In the genomic region with DNA sequence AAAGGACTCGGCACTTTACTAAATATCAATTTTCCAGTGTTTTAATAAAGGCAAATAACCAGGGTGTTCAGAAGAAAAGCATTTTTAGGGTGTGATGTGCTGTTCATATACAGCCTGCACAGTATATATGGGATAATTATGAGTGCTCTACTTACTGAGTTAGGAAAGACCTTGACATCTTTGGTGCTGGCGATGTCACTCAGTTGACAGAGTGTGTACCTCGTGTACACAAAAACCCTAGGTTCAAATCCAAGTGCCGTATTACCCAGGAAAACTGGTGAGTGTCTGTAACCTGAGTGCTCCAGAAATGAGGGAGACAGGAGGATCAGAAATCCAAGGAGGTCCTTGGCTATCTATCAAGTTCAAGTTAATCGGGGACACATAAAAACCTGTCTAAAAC, we compare ENCODE assay signal across 10 mouse cellular contexts.
DNase-seq lines count a peak whose midpoint lies in the region; ATAC-seq lines count a peak whose summit lies in the region.
"Had no signal": no experiment of that assay in that cellular context is flagged by ENCODE, and none has a peak within 500 bp of the region (broad histone marks: within the 10 kb centered on the region; RNA-seq: fewer than 3 reads in every experiment).

No protein-coding gene starts in this region.

- peak overlapping the region; percentile 20 for H3K4me2 ChIP-seq in heart, embryonic 15.5 days
- peak overlapping the region; percentile 31 for H3K4me2 ChIP-seq in embryonic facial prominence, embryonic 14.5 days (ENCODE audit: low read depth, low read length)
- peak overlapping the region; percentile 43 for H3K4me2 ChIP-seq in hindbrain, embryonic 15.5 days

- H3K36me3 ChIP-seq in heart, embryonic 15.5 days: no peaks in the 10 kb centered on the region
- H3K36me3 ChIP-seq in embryonic facial prominence, embryonic 14.5 days (ENCODE audit: control insufficient read depth, insufficient read depth, low read length): no peaks in the 10 kb centered on the region
- H3K36me3 ChIP-seq in hindbrain, embryonic 15.5 days: no peaks in the 10 kb centered on the region
- H3K36me3 ChIP-seq in midbrain, embryonic 10.5 days: no peaks in the 10 kb centered on the region

- H3K27ac ChIP-seq in heart, embryonic 15.5 days: no peak overlapping the region
- no peak overlapping the region for H3K27ac ChIP-seq in embryonic facial prominence, embryonic 14.5 days (replicated peaks; ENCODE audit: low read depth, low read length)
- H3K27ac ChIP-seq in hindbrain, embryonic 15.5 days (replicated peaks): no peak overlapping the region
- H3K27ac ChIP-seq in midbrain, embryonic 10.5 days (replicated peaks): no peak overlapping the region

- H3K4me1 ChIP-seq in heart, embryonic 15.5 days (replicated peaks): peaks cover 4% of the 10 kb centered on the region; the same call in 1 of the 2 replicates
- no peaks in the 10 kb centered on the region for H3K4me1 ChIP-seq in embryonic facial prominence, embryonic 14.5 days (ENCODE audit: control insufficient read depth, insufficient read depth, low read length)
- H3K4me1 ChIP-seq in hindbrain, embryonic 15.5 days (replicated peaks): no peaks in the 10 kb centered on the region
- no peaks in the 10 kb centered on the region for H3K4me1 ChIP-seq in midbrain, embryonic 10.5 days

- 81% methylated on average over 5 of the region's 5 CpGs for WGBS in heart, embryonic 15.5 days
- 86% methylated on average over 5 of the region's 5 CpGs for whole genome bisulfite sequencing in embryonic facial prominence, embryonic 14.5 days
- WGBS in hindbrain, embryonic 15.5 days: 82% methylated on average over 5 of the region's 5 CpGs
- WGBS in midbrain, embryonic 10.5 days: 89% methylated on average over 5 of the region's 5 CpGs

- no peak overlapping the region for H3K9ac ChIP-seq in heart, embryonic 15.5 days
- H3K9ac ChIP-seq in embryonic facial prominence, embryonic 14.5 days (ENCODE audit: low read depth, low read length): no peak overlapping the region
- no peak overlapping the region for H3K9ac ChIP-seq in hindbrain, embryonic 15.5 days

- no peak for DNase-seq in heart, adult 8-10 months (ENCODE audit: low spot score)
- no peak for DNase-seq in embryonic facial prominence, embryonic 14.5 days (ENCODE audit: low spot score)
- DNase-seq in midbrain, embryonic 10.5 days (ENCODE audit: low spot score): no peak
- DNase-seq in gastrocnemius, adult 18-20 months (ENCODE audit: low spot score): no peak
- DNase-seq in embryo, embryonic 10 days (ENCODE audit: low spot score): no peak
- DNase-seq: kidney, postnatal 25 days; spleen, adult 18-20 months had no signal

- H3K9me3 ChIP-seq in heart, embryonic 15.5 days (replicated peaks): no peaks in the 10 kb centered on the region
- no peaks in the 10 kb centered on the region for H3K9me3 ChIP-seq in embryonic facial prominence, embryonic 14.5 days (ENCODE audit: control insufficient read depth, low read length)
- no peaks in the 10 kb centered on the region for H3K9me3 ChIP-seq in hindbrain, embryonic 15.5 days
- no peaks in the 10 kb centered on the region for H3K9me3 ChIP-seq in midbrain, embryonic 10.5 days (replicated peaks)

- no peaks in the 10 kb centered on the region for H3K27me3 ChIP-seq in heart, embryonic 15.5 days
- no peaks in the 10 kb centered on the region for H3K27me3 ChIP-seq in embryonic facial prominence, embryonic 14.5 days (replicated peaks; ENCODE audit: control insufficient read depth, insufficient read depth, low read length)
- H3K27me3 ChIP-seq in hindbrain, embryonic 15.5 days: no peaks in the 10 kb centered on the region
- H3K27me3 ChIP-seq in midbrain, embryonic 10.5 days (ENCODE audit: low read depth, poor library complexity, severe bottlenecking): no peaks in the 10 kb centered on the region

- no peak for ATAC-seq in heart, embryonic 15.5 days (replicated peaks; ENCODE audit: insufficient number of reproducible peaks, insufficient read depth, low FRiP score, low read depth)
- no peak for ATAC-seq in embryonic facial prominence, embryonic 14.5 days (ENCODE audit: low read depth)
- no peak for ATAC-seq in hindbrain, embryonic 15.5 days (ENCODE audit: low FRiP score, low read depth)
- no peak for ATAC-seq in CD4-positive, CD25-positive, alpha-beta regulatory T cell, adult 4 months

- H3K4me3 ChIP-seq in heart, embryonic 15.5 days: peak overlapping the region; percentile 30
- H3K4me3 ChIP-seq in embryonic facial prominence, embryonic 14.5 days (ENCODE audit: low read depth, low read length): peak overlapping the region; percentile 22; the same call in 1 of the 2 replicates
- H3K4me3 ChIP-seq in hindbrain, embryonic 15.5 days: peak overlapping the region; percentile 31
- peak overlapping the region; percentile 39 for H3K4me3 ChIP-seq in midbrain, embryonic 10.5 days
